Mouse (Mus musculus) gastrocnemius, postnatal 4 days (tissue): ENCODE measurements around the gene Mrnip. TPM values are rescaled to one million over a fixed set of nuclear protein-coding genes. Genes with fewer than 3 reads are reported as not detected.

Experiments
- DNase-seq, 2 experiments: peaks; one replicate each; pipeline ENCODE4 v3.0.0; 2021 to 2022; ENCODE audit warnings: low spot score in 2 of 2, mixed read lengths in 2 of 2
- microRNA-seq: library from miRNA; unstranded; fragments of <30 nt; microRNA quantifications from one replicate; pipeline ENCODE4 v1.2.0, GENCODE M21; 2021
- total RNA-seq, 2 experiments: library from RNA; stranded (reverse); gene quantifications; 2 replicates each; pipeline ENCODE4 v1.2.3; 2021

The Mrnip gene
- total RNA-seq, 2 experiments from 2014 or later = 9.7 to 9.8 TPM

- DNase-seq = no peak
These were observed 71.0 kb downstream of the Mrnip start for GRCm38 (mm10) chr11:50245269-50245668.

GRCm38 (mm10) chr11:50248473-50249171 lies 74.4 kb downstream of the Mrnip start:
- no peak for DNase-seq

Small RNAs within 50 kb of the gene (microRNA-seq; reads per million reads assigned to microRNA genes)
- gene Mir6919 = not detected

Other genes starting within 250 kb of the Mrnip start
- gene Rnf130, start 149.1 kb upstream of the Mrnip start, total RNA-seq = 10 to 100 TPM; 41.3 to 44.0 TPM
- 10 to 100 TPM; 36.1 to 37.3 TPM for gene Tbc1d9b, start 43.0 kb upstream of the Mrnip start, total RNA-seq
- gene Sqstm1, start 36.4 kb downstream of the Mrnip start, total RNA-seq = 100 to 1,000 TPM; 204 to 225 TPM
- gene Mgat4b, start 36.4 kb downstream of the Mrnip start, total RNA-seq = 10 to 100 TPM; 37.0 to 40.1 TPM
- gene Ltc4s, start 64.2 kb downstream of the Mrnip start, total RNA-seq = 1 to 10 TPM; 5.7 to 7.3 TPM
- 10 to 100 TPM; 17.9 to 19.0 TPM for gene Maml1, start 117.9 kb downstream of the Mrnip start, total RNA-seq
- gene Canx, start 151.2 kb downstream of the Mrnip start, total RNA-seq = 100 to 1,000 TPM; 216 to 225 TPM
- not detected for gene Cby3, start 180.0 kb downstream of the Mrnip start, total RNA-seq
- 100 to 1,000 TPM; 217 to 271 TPM for gene Hnrnph1, start 202.5 kb downstream of the Mrnip start, total RNA-seq